Mouse (Mus musculus): ENCODE results near the gene Dhcr7. TPM values are rescaled to one million over a fixed set of nuclear protein-coding genes. Genes with fewer than 3 reads are reported as not detected.

Gene Dhcr7
- polyA plus RNA-seq, 1 experiment from 2014 or later = 47.1 TPM

Small RNAs within 50 kb of the gene (microRNA-seq; reads per million reads assigned to microRNA genes)
- not detected for gene Gm22064

Other genes starting within 250 kb of the Dhcr7 start
- gene Cars, start 223.1 kb upstream of the Dhcr7 start, polyA plus RNA-seq (2015; fragmentation: Nextera tagmentation; extraction: Ambion mirVana) = 64.4 and 73.7 TPM in 2 replicates
- 0.05 and 0.14 TPM in 2 replicates for gene Tnfrsf26, start 194.4 kb upstream of the Dhcr7 start, polyA plus RNA-seq (2015; fragmentation: Nextera tagmentation; extraction: Ambion mirVana)
- 5.3 and 5.5 TPM in 2 replicates for gene Tnfrsf22, start 173.5 kb upstream of the Dhcr7 start, polyA plus RNA-seq (2015; fragmentation: Nextera tagmentation; extraction: Ambion mirVana)
- gene Tnfrsf23, start 137.3 kb upstream of the Dhcr7 start, polyA plus RNA-seq (2015; fragmentation: Nextera tagmentation; extraction: Ambion mirVana) = 0.61 and 0.73 TPM in 2 replicates
- 21.6 and 22.6 TPM in 2 replicates for gene Osbpl5, start 66.2 kb upstream of the Dhcr7 start, polyA plus RNA-seq (2015; fragmentation: Nextera tagmentation; extraction: Ambion mirVana)
- gene Mrgprg, start 56.2 kb upstream of the Dhcr7 start, polyA plus RNA-seq (2015; fragmentation: Nextera tagmentation; extraction: Ambion mirVana) = not detected in 2 replicates
- 1.8 and 1.9 TPM in 2 replicates for gene Mrgpre, start 38.6 kb upstream of the Dhcr7 start, polyA plus RNA-seq (2015; fragmentation: Nextera tagmentation; extraction: Ambion mirVana)
- 5.6 and 6.8 TPM in 2 replicates for gene Nadsyn1, start 296 bp upstream of the Dhcr7 start, polyA plus RNA-seq (2015; fragmentation: Nextera tagmentation; extraction: Ambion mirVana)
- gene Gm498, start 43.7 kb downstream of the Dhcr7 start, polyA plus RNA-seq (2015; fragmentation: Nextera tagmentation; extraction: Ambion mirVana) = not detected in 2 replicates
- 4.1 and 4.9 TPM in 2 replicates for gene Shank2, start 178.8 kb downstream of the Dhcr7 start, polyA plus RNA-seq (2015; fragmentation: Nextera tagmentation; extraction: Ambion mirVana)